Mouse (Mus musculus): ENCODE data around the gene Zmynd12.

DNA sequence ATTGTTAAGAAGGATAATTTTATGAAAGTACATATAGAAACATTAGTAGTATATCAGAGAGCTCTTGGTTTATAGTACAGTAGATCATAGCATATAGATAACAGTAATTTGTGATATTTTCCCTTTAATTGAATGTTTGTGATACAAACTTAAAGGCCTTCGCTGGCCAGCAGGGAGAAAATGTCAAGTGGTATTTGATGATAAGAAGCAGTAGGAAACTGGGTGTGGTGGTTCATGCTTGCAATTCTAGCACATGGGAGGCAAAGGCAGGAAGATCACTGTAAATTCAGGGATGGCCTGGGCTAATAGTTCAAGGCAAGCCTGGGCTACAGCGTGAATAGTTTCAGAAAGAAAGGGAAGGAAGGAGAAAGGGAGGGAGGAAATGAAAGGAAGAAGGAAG, 2.5 kb downstream of the Zmynd12 start:
- no peak for TF ChIP-seq POLR2A (IDR thresholded peaks at IDR 0.05; ENCODE audit: control insufficient read depth, extremely low read depth, insufficient read depth, low read length, poor library complexity)
- no peak for TF ChIP-seq CTCF (IDR thresholded peaks at IDR 0.05; ENCODE audit: borderline replicate concordance, control insufficient read depth, extremely low read depth, insufficient read depth, low read length, poor library complexity)

Data from thymus, adult 2 months (tissue).